28 mouse cellular contexts compared by ENCODE assay signal in genomic region chr3:103335371-103335770, GRCm38 (mm10). TPM values are rescaled to one million over a fixed set of nuclear protein-coding genes. Genes with fewer than 3 reads are reported as not detected.
A peak's percentile ranks its signal among the peaks of the same experiment; 100 is the strongest.
DNase-seq lines count a peak whose midpoint lies in the region; ATAC-seq and TF ChIP-seq lines count a peak whose summit lies in the region.
"Had no signal": no experiment of that assay in that cellular context is flagged by ENCODE, and none has a peak within 500 bp of the region (broad histone marks: within the 10 kb centered on the region; RNA-seq: fewer than 3 reads in every experiment).

No protein-coding gene starts in this region.

- no peak overlapping the region for H3K9ac ChIP-seq in MEL (ENCODE audit: control insufficient read depth, low read depth, low read length, poor library complexity, severe bottlenecking)
- no peak overlapping the region for H3K9ac ChIP-seq in intestine, postnatal 0 days (ENCODE audit: low read depth, low read length)
- H3K9ac ChIP-seq: embryonic facial prominence, embryonic 13.5 days; forebrain, postnatal 0 days; heart, embryonic 12.5 days; heart, embryonic 15.5 days; hindbrain, embryonic 14.5 days had no signal

- no peak for TF ChIP-seq POLR2A in MEL (IDR thresholded peaks at IDR 0.05; ENCODE audit: control insufficient read depth in 1 of 2, insufficient read depth in 1 of 2, low read depth in 1 of 2, low read length in 2 of 2, poor library complexity in 1 of 2)

- no peak overlapping the region for H3K4me2 ChIP-seq in intestine, postnatal 0 days (replicated peaks; ENCODE audit: low read depth)
- H3K4me2 ChIP-seq: embryonic facial prominence, embryonic 13.5 days; heart, embryonic 12.5 days; heart, embryonic 15.5 days; hindbrain, embryonic 14.5 days had no signal

- TF ChIP-seq EP300 in MEL (IDR thresholded peaks at IDR 0.05; ENCODE audit: low read depth in 1 of 2, low read length in 2 of 2): no peak

- H3K36me3 ChIP-seq in MEL (ENCODE audit: control insufficient read depth in 1 of 2, insufficient read depth in 2 of 2, low read length in 2 of 2): peaks cover 0 to 37% of the 10 kb centered on the region in 2 experiments; a peak in 3 of 4 replicates
- peaks cover 8% of the 10 kb centered on the region; the same call in 1 of the 2 replicates for H3K36me3 ChIP-seq in splenic B cell, adult 2 months (ENCODE audit: control insufficient read depth, insufficient read depth, low read length, poor library complexity, severe bottlenecking)
- H3K36me3 ChIP-seq in intestine, postnatal 0 days (ENCODE audit: control insufficient read depth, insufficient read depth): peaks cover 27% of the 10 kb centered on the region

- TF ChIP-seq RAD21 in MEL (IDR thresholded peaks at IDR 0.05; ENCODE audit: low read depth, low read length): no peak; the same call in 1 of the 2 replicates

- H3K9me3 ChIP-seq in MEL (replicated peaks; ENCODE audit: insufficient read depth, low read length): no peaks in the 10 kb centered on the region
- no peaks in the 10 kb centered on the region for H3K9me3 ChIP-seq in intestine, postnatal 0 days (ENCODE audit: control insufficient read depth)
- H3K9me3 ChIP-seq: embryonic facial prominence, embryonic 13.5 days; G1E; heart, embryonic 12.5 days; heart, embryonic 15.5 days had no signal

- WGBS in intestine, postnatal 0 days: 36% methylated on average over 1 of the region's 1 CpGs

- TF ChIP-seq CTCF in MEL (IDR thresholded peaks at IDR 0.05 in 2 of 3, conservative IDR thresholded peaks at IDR 0.05 in 1 of 3; ENCODE audit: control insufficient read depth in 1 of 3, insufficient read depth in 1 of 3, low read depth in 2 of 3, low read length in 3 of 3, poor library complexity in 1 of 3, severe bottlenecking in 1 of 3): peak in 1 of 3 experiments; percentile 26; a peak in 2 of 6 replicates
- TF ChIP-seq CTCF in intestine, postnatal 0 days (IDR thresholded peaks at IDR 0.05; ENCODE audit: low read depth): no peak

- peaks cover 0 to 7% of the 10 kb centered on the region in 2 experiments; a peak in 2 of 4 replicates for H3K4me1 ChIP-seq in MEL (ENCODE audit: control insufficient read depth in 1 of 2, insufficient read depth in 2 of 2, low read length in 2 of 2)
- H3K4me1 ChIP-seq in intestine, postnatal 0 days (replicated peaks; ENCODE audit: control insufficient read depth, insufficient read depth, low read length): no peaks in the 10 kb centered on the region
- H3K4me1 ChIP-seq: embryonic facial prominence, embryonic 13.5 days; heart, embryonic 12.5 days; heart, embryonic 15.5 days had no signal

- peak; percentile 11 for DNase-seq in heart, adult 11 months
- DNase-seq in heart, postnatal 36 days: no peak
- DNase-seq in MEL (ENCODE audit: low read depth, low spot score): peak; percentile 55
- peak; percentile 7 for DNase-seq in brain, adult 2 months (ENCODE audit: low read depth, low spot score)
- peak; percentile 17 for DNase-seq in splenic B cell, adult 2 months (ENCODE audit: low read depth, low spot score)
- no peak for DNase-seq in cerebellum, adult 9-10 months
- no peak for DNase-seq in heart, adult 18-20 months
- DNase-seq: adrenal gland, postnatal 10 days; adrenal gland, postnatal 36 days; cerebellum, adult 11 months; cerebellum, adult 2 months; cerebellum, postnatal 25 days; forebrain, postnatal 0 days; gastrocnemius, postnatal 25 days; heart, postnatal 10 days; heart, postnatal 4 days; kidney, adult 2 months had no signal

- intact Hi-C loops in heart, postnatal 36 days (cut with DNase I): no loop called here

- H3K27me3 ChIP-seq in MEL (ENCODE audit: control insufficient read depth in 1 of 2, insufficient read depth in 2 of 2, low read length in 2 of 2): no peaks in the 10 kb centered on the region
- H3K27me3 ChIP-seq in splenic B cell, adult 2 months (ENCODE audit: control insufficient read depth, insufficient read depth, low read length, poor library complexity, severe bottlenecking): no peaks in the 10 kb centered on the region
- no peaks in the 10 kb centered on the region for H3K27me3 ChIP-seq in intestine, postnatal 0 days (replicated peaks; ENCODE audit: control insufficient read depth, insufficient read depth, low read length)
- H3K27me3 ChIP-seq: embryonic facial prominence, embryonic 13.5 days; heart, embryonic 12.5 days; heart, embryonic 15.5 days; Patski had no signal

- H3K4me3 ChIP-seq in MEL (ENCODE audit: control insufficient read depth in 1 of 2, insufficient read depth in 1 of 2, low read depth in 2 of 2, low read length in 2 of 2): no peak overlapping the region
- H3K4me3 ChIP-seq in intestine, postnatal 0 days (ENCODE audit: low read depth, low read length): no peak overlapping the region
- H3K4me3 ChIP-seq: embryonic facial prominence, embryonic 13.5 days; heart, embryonic 12.5 days; heart, embryonic 15.5 days had no signal

- ATAC-seq in intestine, postnatal 0 days: no peak
- ATAC-seq: forebrain, embryonic 14.5 days; forebrain, postnatal 0 days; hindbrain, postnatal 0 days; inflammation-experienced regulatory T-cells, adult 6 months; intestine, embryonic 16.5 days; Patski had no signal

- H3K27ac ChIP-seq in MEL (ENCODE audit: control insufficient read depth, low read depth, low read length): no peak overlapping the region
- H3K27ac ChIP-seq in intestine, postnatal 0 days (ENCODE audit: low read depth, low read length): no peak overlapping the region
- H3K27ac ChIP-seq: embryonic facial prominence, embryonic 13.5 days; heart, embryonic 15.5 days; hindbrain, embryonic 14.5 days; hindbrain, postnatal 0 days had no signal

- H3K79me2 ChIP-seq in MEL (ENCODE audit: control insufficient read depth, insufficient read depth, low read length, poor library complexity): no peaks in the 10 kb centered on the region

TF ChIP-seq in MEL, 35 proteins besides CTCF, POLR2A, EP300 and RAD21:
- TF ChIP-seq UBTF (IDR thresholded peaks at IDR 0.05; ENCODE audit: borderline replicate concordance, insufficient read depth, low read depth, low read length) (0 out of 2 replicates have a peak, but pooled peaks have one; percentile 3), ZNF384 (IDR thresholded peaks at IDR 0.05; ENCODE audit: low read depth, low read length) (peak; percentile 46; the same call in 1 of the 2 replicates), ELF1 (IDR thresholded peaks at IDR 0.05; ENCODE audit: low read depth, low read length) (peak; percentile 9; the same call in 1 of the 2 replicates), TCF12 (IDR thresholded peaks at IDR 0.05; ENCODE audit: low read depth, low read length) (no peak), MEF2A (IDR thresholded peaks at IDR 0.05; ENCODE audit: extremely low read depth, insufficient replicate concordance, low read depth, low read length, poor library complexity, severe bottlenecking) (no peak)
TF ChIP-seq in MEL: peak in this region for 3.

RNA-seq across cellular contexts. Expression of gene Trim33, which starts 56.3 kb away (rescaled TPM):
- 10 to 100 TPM; 15.8 to 16.1 TPM for total RNA-seq in heart, postnatal 36 days (2021)
- 20.2 and 21.0 TPM in 2 replicates for total RNA-seq in MEL (2012; rRNA removed)
- 10 to 100 TPM in 1 of 2 experiments, not detected in 1; 30.4 TPM for polyA plus RNA-seq in MEL (2012; ENCODE audit: insufficient read depth in 1 of 2, insufficient read length in 2 of 2, low read depth in 1 of 2, low replicate concordance in 2 of 2, missing spikeins in 1 of 2)
- 7.3 and 7.6 TPM in 2 replicates for polyA plus RNA-seq in intestine, postnatal 0 days (2015; fragmentation: Nextera tagmentation; extraction: Ambion mirVana)
- total RNA-seq in heart, adult 18-20 months (2021): 10 to 100 TPM; 14.2 to 17.2 TPM

Comparison
In these comparisons a context has a peak if more than half of its experiments do, and no peak if none do; other contexts are left out.
1. DNase-seq: peak in heart, adult 11 months (single experiment), MEL (single experiment), brain, adult 2 months (single experiment) and splenic B cell, adult 2 months (single experiment); none in heart, postnatal 36 days (0 of 2), cerebellum, adult 9-10 months (single experiment) and heart, adult 18-20 months (0 of 2).